Mouse (Mus musculus) erythroid progenitor cell, adult 5-6 weeks (primary cell): ENCODE results near the gene Rab3gap1. TPM values are rescaled to one million over a fixed set of nuclear protein-coding genes. Genes with fewer than 3 reads are reported as not detected.

ENCODE experiments used
- ATAC-seq: replicated peaks from 2 replicates; pipeline ENCODE4 v1.8.0; 2016; ENCODE audit warnings: moderate number of reproducible peaks, mild to moderate bottlenecking, moderate TSS enrichment, inconsistent platforms; ENCODE audit not compliant: poor library complexity, low FRiP score, severe bottlenecking
- total RNA-seq, 2 experiments: library from RNA; stranded (forward) in 1 of 2; stranded (reverse) in 1 of 2; fragments of 150-400 nt in 1 of 2; fragments of 186-747, 209-891 nt in 1 of 2; gene quantifications; 2 replicates each; pipeline versions ENCODE4 v1.2.3 to v1.2.4; 2015 to 2017; ENCODE audit warnings: low replicate concordance in 2 of 2

Gene Rab3gap1
- total RNA-seq, 2 experiments from 2014 or later: 17.3 to 20.5 TPM

- ATAC-seq: no peak
Measured at GRCm38 (mm10) chr1:127978125-127978524, 109.6 kb downstream of the Rab3gap1 start.

- no peak for ATAC-seq
Measured at GRCm38 (mm10) chr1:127980911-127981559, 112.5 kb downstream of the Rab3gap1 start.

- no peak for ATAC-seq
Measured at GRCm38 (mm10) chr1:127982268-127982667, 113.7 kb downstream of the Rab3gap1 start.

GRCm38 (mm10) chr1:127983274-127983993 lies 114.9 kb downstream of the Rab3gap1 start:
- no peak for ATAC-seq

GRCm38 (mm10) chr1:127985391-127985790 lies 116.8 kb downstream of the Rab3gap1 start:
- no peak for ATAC-seq

GRCm38 (mm10) chr1:127988246-127988645 lies 119.7 kb downstream of the Rab3gap1 start:
- ATAC-seq: no peak

GRCm38 (mm10) chr1:127989387-127989786 lies 120.8 kb downstream of the Rab3gap1 start:
- ATAC-seq: no peak

GRCm38 (mm10) chr1:127989876-127990731 lies 121.5 kb downstream of the Rab3gap1 start:
- no peak for ATAC-seq

Other genes starting within 250 kb of the Rab3gap1 start
- gene Tmem163, start 189.2 kb upstream of the Rab3gap1 start, total RNA-seq (2015; ENCODE audit: low replicate concordance): 1.1 and 2.1 TPM in 2 replicates
- gene Tmem163, start 189.2 kb upstream of the Rab3gap1 start, total RNA-seq (2017; ENCODE audit: low replicate concordance): 0.13 TPM in 1 of 2 replicates, not detected in the other
- gene Acmsd, start 139.4 kb upstream of the Rab3gap1 start, total RNA-seq (2015; ENCODE audit: low replicate concordance): 37.8 and 40.7 TPM in 2 replicates
- gene Acmsd, start 139.4 kb upstream of the Rab3gap1 start, total RNA-seq (2017; ENCODE audit: low replicate concordance): 19.8 and 22.7 TPM in 2 replicates
- 84.3 and 112 TPM in 2 replicates for gene Ccnt2, start 94.6 kb upstream of the Rab3gap1 start, total RNA-seq (2015; ENCODE audit: low replicate concordance)
- gene Ccnt2, start 94.6 kb upstream of the Rab3gap1 start, total RNA-seq (2017; ENCODE audit: low replicate concordance): 111 and 112 TPM in 2 replicates
- not detected in 2 replicates for gene Map3k19, start 13.7 kb upstream of the Rab3gap1 start, total RNA-seq (2015; ENCODE audit: low replicate concordance)
- gene Map3k19, start 13.7 kb upstream of the Rab3gap1 start, total RNA-seq (2017; ENCODE audit: low replicate concordance): 0.30 and 0.39 TPM in 2 replicates
- 19.7 and 21.3 TPM in 2 replicates for gene Zranb3, start 234.3 kb downstream of the Rab3gap1 start, total RNA-seq (2015; ENCODE audit: low replicate concordance)
- 24.9 and 27.8 TPM in 2 replicates for gene Zranb3, start 234.3 kb downstream of the Rab3gap1 start, total RNA-seq (2017; ENCODE audit: low replicate concordance)
- gene R3hdm1, start 234.5 kb downstream of the Rab3gap1 start, total RNA-seq (2015; ENCODE audit: low replicate concordance): 261 and 269 TPM in 2 replicates
- 254 and 263 TPM in 2 replicates for gene R3hdm1, start 234.5 kb downstream of the Rab3gap1 start, total RNA-seq (2017; ENCODE audit: low replicate concordance)